Mouse (Mus musculus) forebrain, embryonic 16.5 days (tissue): Measurements from ENCODE around the gene Mtmr12. TPM values are rescaled to one million over a fixed set of nuclear protein-coding genes. Genes with fewer than 3 reads are reported as not detected.
"Not testable (repeated sequence)": the region's sequence is repeated elsewhere in the genome, so short reads cannot be mapped to it uniquely, and the experiment has no call there.

Experiments used
- ATAC-seq: fragments of 200-750 bp; cut with Nextera tagmentation; 2 replicates; pipeline ENCODE4 v1.8.0; 2017; ENCODE audit warnings: mild to moderate bottlenecking, moderate library complexity
- H3K27ac ChIP-seq: fragments of 300-500 bp; sonication (generic); 2 replicates; pipeline ENCODE4 v1.5.1; 2014; ENCODE audit warnings: low read length, control low read depth
- H3K27me3 ChIP-seq: fragments of 300-500 bp; sonication (generic); replicated peaks from 2 replicates; pipeline ENCODE4 v1.6.1; 2014; ENCODE audit warnings: low read length; ENCODE audit not compliant: control insufficient read depth, insufficient read depth
- H3K36me3 ChIP-seq: fragments of 300-500 bp; sonication (generic); 2 replicates; pipeline ENCODE4 v1.6.1; 2014; ENCODE audit not compliant: control insufficient read depth, insufficient read depth
- H3K4me1 ChIP-seq: fragments of 300-500 bp; sonication (generic); replicated peaks from 2 replicates; pipeline ENCODE4 v1.6.1; 2014; ENCODE audit warnings: low read length; ENCODE audit not compliant: control insufficient read depth, insufficient read depth
- H3K4me2 ChIP-seq: fragments of 300-500 bp; sonication (generic); 2 replicates; pipeline ENCODE4 v1.6.1; 2014; ENCODE audit warnings: mild to moderate bottlenecking, low read length, control low read depth
- H3K4me3 ChIP-seq: fragments of 300-500 bp; sonication (generic); replicated peaks from 2 replicates; pipeline ENCODE4 v1.5.1; 2014; ENCODE audit warnings: mild to moderate bottlenecking, low read length, control low read depth
- H3K9ac ChIP-seq: fragments of 300-500 bp; sonication (generic); replicated peaks from 2 replicates; pipeline ENCODE4 v1.6.1; 2014; ENCODE audit warnings: low read depth, low read length, control low read depth
- H3K9me3 ChIP-seq: fragments of 300-500 bp; sonication (generic); 2 replicates; pipeline ENCODE4 v1.6.1; 2016; ENCODE audit warnings: low read length; ENCODE audit not compliant: control insufficient read depth
- WGBS: fragments of 180-500 bp; shearing (Covaris S2); extraction: QIAGEN DNeasy Blood & Tissue Kit; methylation state at CpG from one replicate; pipeline ENCODE4 v1.1.7; 2014; 5-methylcytosine and 5-hydroxymethylcytosine counted together
- polyA plus RNA-seq: library from polyadenylated mRNA; unstranded; fragments of >200 nt; fragmentation: Nextera tagmentation; extraction: Ambion mirVana; gene quantifications from 2 replicates; pipeline ENCODE4 v1.2.1, GENCODE M21; 2015

The Mtmr12 gene
- polyA plus RNA-seq, 1 experiment from 2014 or later, result 10.8 TPM

DNA sequence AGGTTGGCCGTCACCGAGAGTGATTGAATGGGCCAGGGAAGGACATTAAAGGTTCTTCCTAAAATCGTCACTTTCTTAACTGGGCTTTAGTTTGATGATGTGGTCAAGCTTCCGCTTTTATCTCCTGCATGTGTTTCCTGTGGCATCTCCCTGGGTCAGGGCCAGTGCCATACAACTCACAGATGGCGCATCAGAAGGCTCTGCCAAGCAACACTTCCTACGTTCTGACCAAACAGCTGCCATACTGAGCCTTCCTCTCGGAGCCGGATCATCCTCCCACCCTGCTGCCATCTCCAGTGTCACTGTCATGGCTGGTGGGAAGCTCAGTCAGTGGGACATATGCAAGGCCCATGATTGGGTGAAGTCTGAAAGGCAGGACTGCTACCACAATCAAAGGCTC, 6.7 kb downstream of the Mtmr12 start:
- H3K4me3 ChIP-seq, result no peak overlapping the region
- H3K4me1 ChIP-seq, result peaks cover 18% of the 10 kb centered on the region
- H3K36me3 ChIP-seq, result no peaks in the 10 kb centered on the region
- no peaks in the 10 kb centered on the region for H3K27me3 ChIP-seq
- H3K4me2 ChIP-seq, result no peak overlapping the region
- ATAC-seq, result peak; percentile 47
- 71% methylated on average over 8 of the region's 8 CpGs for WGBS
- H3K9me3 ChIP-seq, result no peaks in the 10 kb centered on the region
- H3K9ac ChIP-seq, result no peak overlapping the region
- no peak overlapping the region for H3K27ac ChIP-seq

GRCm38 (mm10) chr15:12212266-12212665, 7.4 kb downstream of the Mtmr12 start:
- WGBS, result 91% methylated on average over 1 of the region's 1 CpGs
- H3K27me3 ChIP-seq, result no peaks in the 10 kb centered on the region
- no peaks in the 10 kb centered on the region for H3K36me3 ChIP-seq
- no peak overlapping the region for H3K4me3 ChIP-seq
- no peak overlapping the region for H3K27ac ChIP-seq
- no peaks in the 10 kb centered on the region for H3K9me3 ChIP-seq
- H3K4me1 ChIP-seq, result peaks cover 15% of the 10 kb centered on the region
- no peak overlapping the region for H3K9ac ChIP-seq
- no peak overlapping the region for H3K4me2 ChIP-seq
- ATAC-seq, result no peak

DNA sequence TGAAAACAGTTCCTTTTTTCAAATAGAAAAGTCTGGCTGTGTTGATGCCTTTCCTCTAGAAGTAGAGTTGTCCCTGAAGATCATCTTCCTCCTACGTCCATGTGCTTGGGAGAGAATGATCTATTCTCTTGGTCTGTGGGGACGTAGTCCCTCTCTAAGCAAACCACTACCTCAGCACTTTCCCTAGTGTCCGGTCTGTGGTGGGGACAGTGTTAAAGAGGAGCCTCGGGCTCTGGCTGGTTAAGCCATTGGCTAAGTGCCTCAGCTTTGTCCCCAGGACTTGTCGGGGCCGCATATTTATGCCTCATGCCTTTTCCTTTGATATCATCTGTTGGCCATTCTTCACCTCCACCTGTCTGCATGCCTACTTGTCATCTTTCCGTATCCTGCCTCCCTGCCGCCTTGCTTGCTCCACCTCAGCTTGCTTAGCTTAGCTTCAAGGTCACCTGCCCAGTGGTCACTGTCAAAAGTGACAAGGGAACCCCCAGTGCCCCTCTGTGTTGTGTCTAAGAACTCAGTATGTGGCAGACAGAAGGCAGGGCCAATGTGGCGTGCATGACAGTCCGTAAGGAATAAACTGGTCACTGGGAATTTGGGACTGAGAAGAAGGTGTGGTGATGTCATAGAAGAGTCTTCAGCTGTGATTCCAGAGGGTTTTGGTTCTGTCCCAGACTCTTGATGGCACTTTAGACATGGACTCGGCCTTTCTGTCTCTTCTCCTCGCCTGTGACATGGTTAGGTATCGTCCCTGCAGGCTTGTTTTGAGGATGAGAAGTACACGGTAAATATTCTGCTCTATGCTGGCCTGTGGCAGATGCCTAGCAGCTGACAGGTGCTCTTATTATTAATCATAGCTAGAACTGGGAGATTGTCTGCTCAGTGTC, 9.9 kb downstream of the Mtmr12 start:
- Histone ChIP-seq H3K27me3 (no peaks in the 10 kb centered on the region), H3K9ac (no peak overlapping the region), H3K4me1 (peaks cover 15% of the 10 kb centered on the region), H3K4me3 (no peak overlapping the region), H3K36me3 (no peaks in the 10 kb centered on the region), H3K9me3 (no peaks in the 10 kb centered on the region), H3K27ac (no peak overlapping the region), H3K4me2 (no peak overlapping the region)
- peak; percentile 13; the same call in 1 of the 2 replicates for ATAC-seq
- WGBS, result 85% methylated on average over 14 of the region's 14 CpGs

- peak; percentile 53 for ATAC-seq
- no peak overlapping the region for H3K27ac ChIP-seq
- no peak overlapping the region for H3K4me3 ChIP-seq
- WGBS, result 84% methylated on average over 5 of the region's 5 CpGs
- H3K4me2 ChIP-seq, result no peak overlapping the region
- H3K9ac ChIP-seq, result no peak overlapping the region
- no peaks in the 10 kb centered on the region for H3K9me3 ChIP-seq
- no peaks in the 10 kb centered on the region for H3K27me3 ChIP-seq
- H3K4me1 ChIP-seq, result peaks cover 15% of the 10 kb centered on the region
- H3K36me3 ChIP-seq, result no peaks in the 10 kb centered on the region
Observed at GRCm38 (mm10) chr15:12215415-12215718, 10.5 kb downstream of the Mtmr12 start.

DNA sequence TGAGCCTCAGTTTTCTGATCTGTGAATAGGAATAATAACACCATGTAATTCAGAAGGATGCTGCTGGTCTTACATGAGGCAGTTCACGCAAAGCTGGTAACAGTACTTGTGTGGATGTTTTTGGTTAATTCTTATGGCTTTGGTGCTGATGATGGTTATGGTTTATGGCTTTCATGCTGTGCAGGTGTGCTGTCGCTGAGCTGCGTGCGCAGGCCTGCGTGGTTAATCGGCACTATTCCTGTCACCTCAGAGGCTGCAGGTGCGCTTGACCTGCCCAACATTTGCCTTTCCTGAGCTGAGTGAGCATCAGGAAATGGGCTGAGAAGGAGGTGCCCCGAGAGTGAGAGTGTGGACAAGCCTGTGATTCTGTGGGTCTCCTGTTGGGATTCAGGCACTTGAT, 11.3 kb downstream of the Mtmr12 start:
- no peak for ATAC-seq
- Histone ChIP-seq H3K27ac (no peak overlapping the region), H3K4me3 (no peak overlapping the region), H3K9ac (no peak overlapping the region), H3K27me3 (no peaks in the 10 kb centered on the region), H3K9me3 (no peaks in the 10 kb centered on the region), H3K4me1 (peaks cover 15% of the 10 kb centered on the region), H3K36me3 (no peaks in the 10 kb centered on the region), H3K4me2 (no peak overlapping the region)
- WGBS, result 97% methylated on average over 8 of the region's 8 CpGs

DNA sequence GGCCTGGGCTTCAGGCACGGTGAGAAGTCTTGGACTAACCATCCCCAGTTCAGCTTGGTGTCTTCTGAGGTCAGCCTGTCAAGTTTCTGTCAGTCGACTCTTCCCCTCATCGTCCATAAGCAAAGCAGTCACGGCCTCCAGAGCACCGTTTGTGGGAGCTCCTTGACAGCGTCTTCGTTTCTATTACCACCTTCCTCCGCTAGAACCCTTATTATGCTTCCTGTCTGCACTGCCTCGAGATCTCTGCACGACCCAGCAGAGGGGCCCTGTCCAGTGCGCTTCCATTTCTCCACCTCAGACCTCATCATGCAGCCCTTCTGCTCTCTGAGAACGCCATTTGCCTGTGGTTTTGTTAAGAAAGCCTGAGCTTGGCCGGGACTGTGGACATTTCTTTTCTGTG, 12.0 kb downstream of the Mtmr12 start:
- 87% methylated on average over 13 of the region's 13 CpGs for WGBS
- ATAC-seq, result no peak
- H3K4me1 ChIP-seq, result peaks cover 15% of the 10 kb centered on the region
- H3K9ac ChIP-seq, result no peak overlapping the region
- H3K36me3 ChIP-seq, result no peaks in the 10 kb centered on the region
- H3K9me3 ChIP-seq, result no peaks in the 10 kb centered on the region
- H3K4me3 ChIP-seq, result no peak overlapping the region
- H3K27ac ChIP-seq, result no peak overlapping the region
- H3K4me2 ChIP-seq, result no peak overlapping the region
- H3K27me3 ChIP-seq, result no peaks in the 10 kb centered on the region

- not testable (repeated sequence) for ATAC-seq, H3K9me3 ChIP-seq, H3K27me3 ChIP-seq, H3K4me2 ChIP-seq, H3K36me3 ChIP-seq, H3K9ac ChIP-seq, H3K27ac ChIP-seq, H3K4me3 ChIP-seq
- WGBS, result 89% methylated on average over 3 of the region's 3 CpGs
- H3K4me1 ChIP-seq, result peaks cover 18% of the 10 kb centered on the region
Observed at GRCm38 (mm10) chr15:12217332-12217731, 12.5 kb downstream of the Mtmr12 start.

DNA sequence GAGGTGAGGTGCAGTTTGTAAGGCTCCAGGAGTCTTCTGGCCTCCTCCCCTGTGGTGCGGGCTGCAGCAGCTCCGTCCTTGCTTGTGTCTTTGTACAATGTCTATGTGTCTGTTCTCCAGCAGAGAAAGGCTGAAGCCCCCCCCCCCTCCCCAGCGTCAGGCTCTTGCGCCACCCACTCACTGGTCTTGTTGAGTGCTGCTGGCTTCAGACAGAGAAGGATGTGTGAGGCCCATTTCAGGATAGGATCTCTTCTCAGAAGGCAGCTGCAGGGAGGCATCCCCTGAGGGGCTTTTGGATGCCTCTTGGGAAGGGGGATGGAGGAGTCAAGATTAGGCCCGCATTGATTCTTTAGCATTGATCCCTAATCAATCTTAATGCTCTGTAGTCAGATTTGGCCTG, 13.0 kb downstream of the Mtmr12 start:
- Histone ChIP-seq H3K4me3 (no peak overlapping the region), H3K9me3 (no peaks in the 10 kb centered on the region), H3K27me3 (no peaks in the 10 kb centered on the region), H3K9ac (no peak overlapping the region), H3K4me2 (no peak overlapping the region), H3K36me3 (no peaks in the 10 kb centered on the region), H3K27ac (no peak overlapping the region), H3K4me1 (peaks cover 23% of the 10 kb centered on the region)
- no peak for ATAC-seq
- WGBS, result 31% methylated on average over 5 of the region's 5 CpGs

DNA sequence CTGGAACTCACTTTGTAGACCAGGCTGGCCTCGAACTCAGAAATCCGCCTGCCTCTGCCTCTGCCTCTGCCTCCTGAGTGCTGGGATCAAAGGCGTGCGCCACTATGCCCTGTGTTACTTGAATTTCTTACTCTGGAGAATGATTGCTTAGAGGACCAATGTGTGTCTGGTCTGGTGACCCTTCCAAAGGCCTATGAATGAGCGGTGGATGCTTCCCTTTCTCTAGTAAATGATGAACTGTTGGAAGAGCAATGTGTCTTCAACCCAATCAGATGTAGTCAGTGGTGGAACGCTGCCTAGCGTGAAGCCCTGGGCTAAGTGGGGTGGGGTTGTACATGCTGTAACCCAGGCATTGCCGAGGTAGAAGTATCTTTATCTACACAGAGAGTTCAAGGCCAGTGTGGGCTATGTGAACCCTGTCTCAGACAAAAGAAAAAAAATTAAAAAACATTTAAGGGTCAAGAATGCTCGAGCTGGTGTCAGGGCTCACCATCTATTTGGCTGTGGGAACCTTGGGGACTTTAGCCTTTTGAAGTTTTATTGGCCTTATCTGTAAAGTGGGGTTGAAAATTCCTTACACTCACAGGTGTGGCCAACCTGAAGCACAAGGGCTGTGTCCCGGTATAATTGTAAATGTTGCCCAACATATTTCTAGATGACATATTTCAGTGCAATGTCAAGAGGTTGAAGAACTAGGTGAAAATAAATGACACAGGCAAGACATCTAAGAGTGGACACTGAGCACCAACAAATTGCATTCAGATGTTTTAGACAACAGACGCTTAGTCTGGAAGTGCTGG, 14.0 kb downstream of the Mtmr12 start:
- H3K27me3 ChIP-seq, result no peaks in the 10 kb centered on the region
- no peak for ATAC-seq
- no peak overlapping the region for H3K4me3 ChIP-seq
- no peak overlapping the region for H3K27ac ChIP-seq
- H3K4me2 ChIP-seq, result no peak overlapping the region
- H3K9me3 ChIP-seq, result no peaks in the 10 kb centered on the region
- H3K4me1 ChIP-seq, result peaks cover 24% of the 10 kb centered on the region
- WGBS, result 94% methylated on average over 11 of the region's 11 CpGs
- no peak overlapping the region for H3K9ac ChIP-seq
- no peaks in the 10 kb centered on the region for H3K36me3 ChIP-seq
